Mouse (Mus musculus): ENCODE data around the gene Map2k6.

Gene Map2k6

GRCm38 (mm10) chr11:110562320-110563081 is 163.6 kb downstream of the Map2k6 start:
- no peak for DNase-seq (ENCODE audit: low spot score)

GRCm38 (mm10) chr11:110563272-110563671 is 164.3 kb downstream of the Map2k6 start:
- no peak for DNase-seq (ENCODE audit: low spot score)

GRCm38 (mm10) chr11:110563801-110564200 is 164.9 kb downstream of the Map2k6 start:
- no peak for DNase-seq (ENCODE audit: low spot score)

GRCm38 (mm10) chr11:110566307-110566706 is 167.4 kb downstream of the Map2k6 start:
- no peak for DNase-seq (ENCODE audit: low spot score)

- DNase-seq (ENCODE audit: low spot score) = peak; percentile 26
Measured at GRCm38 (mm10) chr11:110572548-110572947, 173.6 kb downstream of the Map2k6 start.

Measured in urinary bladder, postnatal 25 days (tissue).